In the genomic region with DNA sequence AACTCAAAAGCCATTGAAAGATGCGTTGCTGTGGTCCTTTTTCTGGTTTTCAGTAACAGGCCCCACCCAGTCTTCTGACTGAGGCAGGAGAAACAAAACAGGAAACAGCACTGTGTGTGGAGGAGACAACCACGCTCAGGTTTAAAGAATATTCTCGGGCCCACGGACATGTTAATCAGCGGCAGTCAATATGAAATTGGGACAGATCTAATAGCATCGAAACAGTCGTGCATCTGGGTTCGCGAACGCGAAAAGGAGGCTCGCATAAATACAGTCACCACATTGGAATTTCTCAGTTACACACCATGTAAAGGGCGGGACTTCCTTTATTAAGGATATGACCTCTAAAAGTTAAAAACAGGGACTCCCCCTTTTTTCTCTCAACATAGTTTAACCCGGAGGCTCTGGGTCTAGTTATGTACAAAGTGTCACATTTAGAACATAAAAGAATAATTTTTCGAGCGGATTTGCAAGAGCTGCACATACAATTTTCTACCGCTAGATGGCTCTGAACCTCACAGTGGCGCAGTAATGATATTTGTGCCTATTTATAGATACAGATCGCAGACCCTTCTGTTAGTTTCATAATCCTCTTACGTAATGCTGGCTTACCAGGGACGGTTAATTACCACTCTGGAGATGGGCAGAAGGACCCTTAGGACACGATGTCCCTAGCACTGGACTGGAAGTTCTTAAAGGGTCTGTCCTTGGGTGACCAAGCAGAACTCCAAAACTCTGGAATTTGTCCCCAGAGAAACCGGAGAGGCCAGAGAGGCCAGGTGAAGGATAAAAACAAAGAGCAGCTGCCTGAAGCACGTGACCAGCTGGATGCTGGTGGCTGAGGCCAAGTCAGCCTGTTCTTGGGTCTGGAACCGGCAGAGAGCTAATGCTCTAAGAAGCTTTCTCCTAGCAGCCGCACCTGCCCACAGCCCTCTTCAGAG, we compare ENCODE assay signal across 8 mouse cellular contexts.
DNase-seq lines count a peak whose midpoint lies in the region; ATAC-seq and TF ChIP-seq lines count a peak whose summit lies in the region.

No protein-coding gene starts in this region.

- H3K9me3 ChIP-seq in CH12.LX (replicated peaks; ENCODE audit: low read length): no peaks in the 10 kb centered on the region
- no peaks in the 10 kb centered on the region for H3K9me3 ChIP-seq in forebrain, embryonic 11.5 days (ENCODE audit: control insufficient read depth, low read length)
- no peaks in the 10 kb centered on the region for H3K9me3 ChIP-seq in heart, embryonic 16.5 days (replicated peaks; ENCODE audit: control insufficient read depth, low read length)
- H3K9me3 ChIP-seq in liver, embryonic 11.5 days (ENCODE audit: control insufficient read depth, low read length): no peaks in the 10 kb centered on the region

- peak; percentile 87 to 96 for TF ChIP-seq CTCF in CH12.LX (conservative IDR thresholded peaks at IDR 0.05 in 1 of 2, IDR thresholded peaks at IDR 0.05 in 1 of 2; ENCODE audit: low read depth in 2 of 2, low read length in 2 of 2)

- no peak overlapping the region for H3K27ac ChIP-seq in CH12.LX (ENCODE audit: insufficient read depth, low read depth)
- no peak overlapping the region for H3K27ac ChIP-seq in forebrain, embryonic 11.5 days (ENCODE audit: low read depth, low read length)
- H3K27ac ChIP-seq in heart, embryonic 16.5 days (ENCODE audit: low read length): peak overlapping the region; percentile 78
- peak overlapping the region; percentile 45; the same call in 1 of the 2 replicates for H3K27ac ChIP-seq in liver, embryonic 11.5 days (ENCODE audit: low read depth, low read length)

- H3K27me3 ChIP-seq in CH12.LX (replicated peaks) (peaks cover 2% of the 10 kb centered on the region), myocyte (ENCODE audit: control insufficient read depth, insufficient read depth, insufficient read length) (no peaks in the 10 kb centered on the region)
- H3K27me3 ChIP-seq in forebrain, embryonic 11.5 days (ENCODE audit: control insufficient read depth, insufficient read depth, low read length): no peaks in the 10 kb centered on the region
- H3K27me3 ChIP-seq in heart, embryonic 16.5 days (ENCODE audit: control insufficient read depth, insufficient read depth, low read length): no peaks in the 10 kb centered on the region
- H3K27me3 ChIP-seq in liver, embryonic 11.5 days (replicated peaks; ENCODE audit: control insufficient read depth, insufficient read depth, low read length): no peaks in the 10 kb centered on the region

- H3K4me1 ChIP-seq in CH12.LX (ENCODE audit: control insufficient read depth in 1 of 2, insufficient read depth in 2 of 2): peaks cover 11 to 24% of the 10 kb centered on the region in 2 experiments
- peaks cover 5% of the 10 kb centered on the region; the same call in 1 of the 2 replicates for H3K4me1 ChIP-seq in forebrain, embryonic 11.5 days (replicated peaks; ENCODE audit: control insufficient read depth, insufficient read depth, low read length)
- peaks cover 8% of the 10 kb centered on the region for H3K4me1 ChIP-seq in heart, embryonic 16.5 days (ENCODE audit: control insufficient read depth, insufficient read depth, low read length)
- H3K4me1 ChIP-seq in liver, embryonic 11.5 days (replicated peaks; ENCODE audit: control insufficient read depth, insufficient read depth, low read length): peaks cover 10% of the 10 kb centered on the region

- DNase-seq in CH12.LX (ENCODE audit: extremely low read depth): peak; percentile 78
- peak; percentile 69 for DNase-seq in c-Kit-positive CD71-negative TER-119-negative erythroid progenitor cells, embryonic 14.5 days (ENCODE audit: low read depth)
- peak; percentile 66 for DNase-seq in forebrain, embryonic 11.5 days (ENCODE audit: low spot score)
- peak; percentile 88 for DNase-seq in kidney, postnatal 14 days
- peak; percentile 42 for DNase-seq in liver, embryonic 11.5 days (ENCODE audit: low spot score)
- DNase-seq in spleen, postnatal 4 days (ENCODE audit: low spot score in 2 of 2): peak; percentile 60 to 84

- H3K9ac ChIP-seq in CH12.LX (ENCODE audit: insufficient read depth, low read depth): peak overlapping the region; percentile 46
- H3K9ac ChIP-seq in forebrain, embryonic 11.5 days (ENCODE audit: low read length): peak overlapping the region; percentile 44
- peak overlapping the region; percentile 71 for H3K9ac ChIP-seq in heart, embryonic 16.5 days (ENCODE audit: low read length)
- H3K9ac ChIP-seq in liver, embryonic 11.5 days (ENCODE audit: low read depth, low read length): peak overlapping the region; percentile 56

- dilution Hi-C loops in CH12.LX (cut with MboI; ENCODE audit: extremely low pct_ligation_motif_present, extremely low pct_unique_long_range_greater_than_20kb, low sequenced_read_pairs): no loop called here

- peak overlapping the region; percentile 91 for H3K4me2 ChIP-seq in CH12.LX (ENCODE audit: insufficient read depth, low read depth, poor library complexity, severe bottlenecking)
- peak overlapping the region; percentile 26 for H3K4me2 ChIP-seq in forebrain, embryonic 11.5 days (ENCODE audit: low read depth, low read length, severe bottlenecking)
- H3K4me2 ChIP-seq in heart, embryonic 16.5 days (ENCODE audit: low read depth, low read length): peak overlapping the region; percentile 72
- peak overlapping the region; percentile 64 for H3K4me2 ChIP-seq in liver, embryonic 11.5 days
- peak overlapping the region; percentile 76 for H3K4me2 ChIP-seq in myocyte (ENCODE audit: low read depth)

- H3K4me3 ChIP-seq in CH12.LX (replicated peaks in 1 of 3; ENCODE audit: low read depth in 2 of 3, low read length in 2 of 3, poor library complexity in 1 of 3) (peak overlapping the region; percentile 29 to 47 (median 43)), myocyte (peak overlapping the region; percentile 15)
- H3K4me3 ChIP-seq in forebrain, embryonic 11.5 days (ENCODE audit: low read depth, low read length): 0 out of 2 replicates have a peak overlapping the region, but pooled peaks have one; percentile 3
- peak overlapping the region; percentile 53 for H3K4me3 ChIP-seq in heart, embryonic 16.5 days (ENCODE audit: low read length)
- peak overlapping the region; percentile 41 for H3K4me3 ChIP-seq in liver, embryonic 11.5 days (ENCODE audit: low read depth, low read length)

- in situ Hi-C loops in CH12.LX (cut with MboI; ENCODE audit: low pct_ligation_motif_present, low pct_unique_long_range_greater_than_20kb, low sequenced_read_pairs): loop anchor here (25.0 kb wide), 1 partner anchor 129 kb away; no protein-coding TSS in a partner anchor

- peak; percentile 81 for ATAC-seq in forebrain, embryonic 11.5 days (replicated peaks; ENCODE audit: low FRiP score)
- ATAC-seq in heart, embryonic 16.5 days (replicated peaks; ENCODE audit: extremely low read depth, insufficient read depth, low FRiP score): peak; percentile 73
- ATAC-seq in liver, embryonic 11.5 days (replicated peaks; ENCODE audit: low FRiP score): peak; percentile 76

- TF ChIP-seq POLR2A in CH12.LX (IDR thresholded peaks at IDR 0.05; ENCODE audit: low read depth, low read length): no peak
- TF ChIP-seq POLR2A in myocyte (IDR thresholded peaks at IDR 0.05; ENCODE audit: insufficient read length, low read depth): no peak

- H3K36me3 ChIP-seq in CH12.LX (replicated peaks in 1 of 2; ENCODE audit: control insufficient read depth in 1 of 2, insufficient read depth in 1 of 2, low read length in 1 of 2): no peaks in the 10 kb centered on the region
- no peaks in the 10 kb centered on the region for H3K36me3 ChIP-seq in forebrain, embryonic 11.5 days (ENCODE audit: control insufficient read depth, insufficient read depth, low read length)
- H3K36me3 ChIP-seq in heart, embryonic 16.5 days (ENCODE audit: control insufficient read depth, insufficient read depth): no peaks in the 10 kb centered on the region
- no peaks in the 10 kb centered on the region for H3K36me3 ChIP-seq in liver, embryonic 11.5 days (ENCODE audit: control insufficient read depth, insufficient read depth, low read length)
- no peaks in the 10 kb centered on the region for H3K36me3 ChIP-seq in myocyte (ENCODE audit: control insufficient read depth, insufficient read depth)

- peak; percentile 76 for TF ChIP-seq RAD21 in CH12.LX (IDR thresholded peaks at IDR 0.05; ENCODE audit: low read depth, low read length)

- WGBS in forebrain, embryonic 11.5 days: 23% methylated on average over 26 of the region's 26 CpGs
- WGBS in heart, embryonic 16.5 days: 8% methylated on average over 26 of the region's 26 CpGs
- WGBS in liver, embryonic 11.5 days: 14% methylated on average over 26 of the region's 26 CpGs

- H3K79me2 ChIP-seq in CH12.LX (replicated peaks; ENCODE audit: control insufficient read depth, extremely low read depth, insufficient read depth, poor library complexity, severe bottlenecking): no peaks in the 10 kb centered on the region
- no peaks in the 10 kb centered on the region for H3K79me2 ChIP-seq in myocyte (ENCODE audit: control insufficient read depth, insufficient read depth)

- H3ac ChIP-seq in myocyte (ENCODE audit: control insufficient read depth, insufficient read length): no peak overlapping the region

- TF ChIP-seq EP300 in CH12.LX (IDR thresholded peaks at IDR 0.05; ENCODE audit: low read length): peak; percentile 49; the same call in 1 of the 2 replicates

TF ChIP-seq in CH12.LX, 34 proteins besides CTCF, POLR2A, EP300 and RAD21 (continues in another document):
- TF ChIP-seq GABPA (IDR thresholded peaks at IDR 0.05; ENCODE audit: insufficient replicate concordance, low read depth, low read length): no peak
- no peak for TF ChIP-seq MAZ (IDR thresholded peaks at IDR 0.05; ENCODE audit: low read depth, low read length)
- TF ChIP-seq ETS1 (conservative IDR thresholded peaks at IDR 0.05; ENCODE audit: low read depth, low read length): peak; percentile 64; the same call in 1 of the 2 replicates
- TF ChIP-seq MEF2A (IDR thresholded peaks at IDR 0.05; ENCODE audit: borderline replicate concordance, low read depth, low read length): peak; percentile 99
- peak; percentile 50; the same call in 1 of the 2 replicates for TF ChIP-seq TBP (conservative IDR thresholded peaks at IDR 0.05; ENCODE audit: low read depth, low read length)
- 0 out of 2 replicates have a peak, but pooled peaks have one; percentile 45 for TF ChIP-seq MYC (IDR thresholded peaks at IDR 0.05; ENCODE audit: low read depth, low read length)

TF ChIP-seq in myocyte, 11 proteins besides CTCF, POLR2A, EP300 and RAD21 (continues in another document):
- TF ChIP-seq USF1 (IDR thresholded peaks at IDR 0.05; ENCODE audit: low read depth) (peak; percentile 88), CEBPB (IDR thresholded peaks at IDR 0.05; ENCODE audit: insufficient read depth, poor library complexity, severe bottlenecking) (peak; percentile 80), REST (IDR thresholded peaks at IDR 0.05; ENCODE audit: insufficient read depth, insufficient read length) (no peak), TCF3 (IDR thresholded peaks at IDR 0.05; ENCODE audit: insufficient read length, low read depth) (peak; percentile 67), SRF (IDR thresholded peaks at IDR 0.05; ENCODE audit: control insufficient read depth, insufficient read length, low read depth) (no peak), MYOG (IDR thresholded peaks at IDR 0.05; ENCODE audit: control insufficient read depth in 1 of 3, insufficient read depth in 1 of 3, insufficient read length in 2 of 3, low read depth in 2 of 3) (peak; percentile 85 to 98 (median 90)), POLR2AphosphoS2 (IDR thresholded peaks at IDR 0.05; ENCODE audit: insufficient read length, low read depth) (no peak)

Comparison
In these comparisons a context has a peak if more than half of its experiments do, and no peak if none do; other contexts are left out.
1. H3K27ac ChIP-seq: peak in heart, embryonic 16.5 days (single experiment) and liver, embryonic 11.5 days (single experiment); none in CH12.LX (single experiment) and forebrain, embryonic 11.5 days (single experiment).
2. H3K4me2 ChIP-seq: peak in every context shown above with its lines; median percentile 91 in CH12.LX; 76 in myocyte; 72 in heart, embryonic 16.5 days; 64 in liver, embryonic 11.5 days; 26 in forebrain, embryonic 11.5 days.
3. H3K4me3 ChIP-seq: peak in every context shown above with its lines; median percentile 53 in heart, embryonic 16.5 days; 43 in CH12.LX; 41 in liver, embryonic 11.5 days; 15 in myocyte; 3 in forebrain, embryonic 11.5 days.
4. Peak in every context shown above with its lines, with median percentiles within 50 percentile points of each other: DNase-seq, H3K9ac ChIP-seq and ATAC-seq.